Mouse (Mus musculus): Measurements from ENCODE around the gene Zfp459.

GRCm38 (mm10) chr13:67415759-67416158, 5.5 kb downstream of the Zfp459 start:
- TF ChIP-seq CTCF (conservative IDR thresholded peaks at IDR 0.05; ENCODE audit: insufficient read depth, insufficient read length, low read depth, low read length) = no peak
- no peak for TF ChIP-seq POLR2A (IDR thresholded peaks at IDR 0.05; ENCODE audit: low read depth, low read length)
